Comparison of ENCODE assay signal across 22 mouse cellular contexts in genomic region chr13:91814670-91815069, GRCm38 (mm10). TPM values are rescaled to one million over a fixed set of nuclear protein-coding genes. Genes with fewer than 3 reads are reported as not detected.
A peak's percentile ranks its signal among the peaks of the same experiment; 100 is the strongest.
DNase-seq lines count a peak whose midpoint lies in the region; ATAC-seq lines count a peak whose summit lies in the region.
"Had no signal": no experiment of that assay in that cellular context is flagged by ENCODE, and none has a peak within 500 bp of the region (broad histone marks: within the 10 kb centered on the region; RNA-seq: fewer than 3 reads in every experiment).

No protein-coding gene starts in this region.

- H3K9me3 ChIP-seq in midbrain, embryonic 14.5 days (ENCODE audit: control insufficient read depth, low read length): no peaks in the 10 kb centered on the region
- H3K9me3 ChIP-seq: G1E had no signal

- WGBS in midbrain, embryonic 14.5 days: 89% methylated on average over 5 of the region's 5 CpGs

- H3K4me2 ChIP-seq in midbrain, embryonic 14.5 days (ENCODE audit: low read length): no peak overlapping the region
- H3K4me2 ChIP-seq: embryonic facial prominence, embryonic 13.5 days; heart, embryonic 12.5 days; hindbrain, embryonic 14.5 days had no signal

- no peaks in the 10 kb centered on the region for H3K36me3 ChIP-seq in midbrain, embryonic 14.5 days (ENCODE audit: control insufficient read depth, insufficient read depth, low read length)
- H3K36me3 ChIP-seq: embryonic facial prominence, embryonic 13.5 days; G1E; heart, embryonic 12.5 days; hindbrain, embryonic 10.5 days had no signal

- no peaks in the 10 kb centered on the region for H3K4me1 ChIP-seq in midbrain, embryonic 14.5 days (ENCODE audit: control insufficient read depth, insufficient read depth, low read length)
- H3K4me1 ChIP-seq: embryonic facial prominence, embryonic 13.5 days; heart, embryonic 12.5 days; hindbrain, embryonic 10.5 days had no signal

- DNase-seq in CD4-positive, CD25-positive, alpha-beta regulatory T cell, adult 2 months (ENCODE audit: low read depth, low spot score): peak; percentile 41
- peak; percentile 14 for DNase-seq in ES-CJ7 (ENCODE audit: low read depth, low spot score)
- peak; percentile 52 for DNase-seq in T-cell, adult 2 months (ENCODE audit: low spot score)
- DNase-seq in kidney, adult 11 months: no peak
- DNase-seq in adrenal gland, adult (ENCODE audit: inconsistent age in 2 of 2, low spot score in 1 of 2): no peak
- DNase-seq in cerebellum, adult 11 months: no peak
- no peak for DNase-seq in midbrain, embryonic 14.5 days
- DNase-seq: adrenal gland, postnatal 14 days; cerebellum, adult 18-20 months; cerebellum, adult 9-11 months; cerebellum, postnatal 36 days; gastrocnemius, adult 2 months; heart, adult 2 months; kidney, adult 9 months had no signal

- H3K27me3 ChIP-seq in midbrain, embryonic 14.5 days (ENCODE audit: control insufficient read depth, insufficient read depth, low read length): no peaks in the 10 kb centered on the region
- H3K27me3 ChIP-seq: embryonic facial prominence, embryonic 13.5 days; heart, embryonic 12.5 days had no signal

- no peak overlapping the region for H3K9ac ChIP-seq in midbrain, embryonic 14.5 days (replicated peaks; ENCODE audit: low read length)
- H3K9ac ChIP-seq: embryonic facial prominence, embryonic 13.5 days; heart, embryonic 12.5 days; hindbrain, embryonic 14.5 days had no signal

- ATAC-seq in inflammation-experienced regulatory T-cells, adult 6 months: peak; percentile 94
- ATAC-seq in midbrain, embryonic 14.5 days (ENCODE audit: low FRiP score, low TSS enrichment): no peak
- ATAC-seq: forebrain, embryonic 14.5 days; intestine, embryonic 16.5 days had no signal

- H3K4me3 ChIP-seq in midbrain, embryonic 14.5 days (replicated peaks; ENCODE audit: low read depth, low read length): no peak overlapping the region
- H3K4me3 ChIP-seq: embryonic facial prominence, embryonic 13.5 days; gastrocnemius, adult 2 months; heart, adult 2 months; heart, embryonic 12.5 days; hindbrain, embryonic 10.5 days had no signal

- H3K27ac ChIP-seq in midbrain, embryonic 14.5 days (replicated peaks; ENCODE audit: low read depth, low read length): no peak overlapping the region
- H3K27ac ChIP-seq: embryonic facial prominence, embryonic 13.5 days; gastrocnemius, adult 2 months; heart, adult 2 months; hindbrain, embryonic 10.5 days; hindbrain, embryonic 14.5 days had no signal

RNA-seq across cellular contexts. Expression of gene Zcchc9, which starts 7.2 kb away (rescaled TPM):
- polyA plus RNA-seq in inflammation-experienced regulatory T-cells, adult 6 months (2017; shearing (Covaris generic)): 10 to 100 TPM; 49.3 to 53.4 (median 51.0) TPM
- polyA plus RNA-seq in midbrain, embryonic 14.5 days (2014; fragmentation: Nextera tagmentation; extraction: Ambion mirVana): 14.7 and 14.9 TPM in 2 replicates

Comparison
In these comparisons a context has a peak if more than half of its experiments do, and no peak if none do; other contexts are left out.
1. DNase-seq: peak in CD4-positive, CD25-positive, alpha-beta regulatory T cell, adult 2 months (single experiment), ES-CJ7 (single experiment) and T-cell, adult 2 months (single experiment); none in kidney, adult 11 months (single experiment), adrenal gland, adult (0 of 2), cerebellum, adult 11 months (single experiment) and midbrain, embryonic 14.5 days (single experiment).